Mouse (Mus musculus): Measurements from ENCODE around the gene Mis18a. TPM values are rescaled to one million over a fixed set of nuclear protein-coding genes. Genes with fewer than 3 reads are reported as not detected.

Mis18a gene
- polyA plus RNA-seq, 1 experiment, result 33.2 TPM

DNA sequence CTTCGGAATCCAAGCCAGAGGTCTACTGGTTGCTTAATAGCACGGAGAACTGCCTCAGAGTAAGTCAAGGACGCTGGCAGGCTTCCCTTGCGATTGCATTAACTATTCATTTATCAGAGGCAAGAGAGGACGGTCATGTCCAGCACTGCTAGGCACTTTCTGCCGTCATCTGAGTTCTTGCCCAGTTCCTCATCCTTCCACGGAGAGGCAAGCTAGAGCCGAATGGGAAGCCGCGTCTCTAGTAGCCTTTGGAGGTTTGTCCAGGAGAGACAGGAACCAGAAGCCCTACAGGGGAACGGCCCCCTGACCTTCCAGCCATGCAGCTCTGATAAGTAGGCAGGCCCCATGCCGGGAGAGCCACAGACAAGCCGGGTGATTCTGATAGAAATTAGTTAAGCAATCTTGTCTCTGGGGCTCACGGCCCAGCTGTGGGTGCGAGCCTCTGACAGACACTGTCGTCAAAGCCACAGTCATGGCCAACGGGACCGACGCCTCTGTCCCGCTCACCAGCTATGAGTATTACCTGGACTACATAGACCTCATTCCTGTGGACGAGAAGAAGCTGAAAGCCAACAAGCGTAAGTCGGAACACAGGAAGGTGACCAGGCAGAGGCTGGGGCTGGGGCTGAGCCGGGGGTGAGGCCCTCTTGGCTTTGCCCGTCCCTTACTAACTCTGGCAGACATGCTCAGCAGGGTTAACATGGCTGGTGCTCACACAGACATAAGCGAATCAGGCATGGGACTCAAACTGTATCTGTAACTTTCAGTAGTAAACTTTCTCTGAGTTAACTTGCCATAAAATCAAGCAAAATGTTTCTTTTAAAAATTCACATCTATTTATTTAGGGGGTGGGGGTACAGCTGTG, 11.1 kb upstream of the Mis18a start, which contains the start of gene Mrap:
Gene Mrap (plus strand): TSS at position 116 of the 865 bp plus-strand sequence.
- Histone ChIP-seq H3K9ac (ENCODE audit: low read depth, poor library complexity, severe bottlenecking) (no peak within 1 kb of the TSS), H3K27me3 (ENCODE audit: control insufficient read depth, insufficient read depth, low read length, poor library complexity, severe bottlenecking) (no peaks in the 10 kb centered on the region), H3K4me3 (ENCODE audit: low read depth, low read length) (no peak within 1 kb of the TSS), H3K4me1 (ENCODE audit: control insufficient read depth, insufficient read depth, low read length) (no peaks in the 10 kb centered on the region), H3K9me3 (replicated peaks; ENCODE audit: control insufficient read depth, insufficient read depth, low read length, poor library complexity, severe bottlenecking) (no peaks in the 10 kb centered on the region), H3K36me3 (ENCODE audit: control insufficient read depth, insufficient read depth, low read length, poor library complexity, severe bottlenecking) (no peaks in the 10 kb centered on the region), H3K27ac (ENCODE audit: insufficient read depth, low read length) (no peak within 1 kb of the TSS)
- no peak for TF ChIP-seq EP300 (IDR thresholded peaks at IDR 0.05; ENCODE audit: insufficient read depth, low read depth, low read length)

DNA sequence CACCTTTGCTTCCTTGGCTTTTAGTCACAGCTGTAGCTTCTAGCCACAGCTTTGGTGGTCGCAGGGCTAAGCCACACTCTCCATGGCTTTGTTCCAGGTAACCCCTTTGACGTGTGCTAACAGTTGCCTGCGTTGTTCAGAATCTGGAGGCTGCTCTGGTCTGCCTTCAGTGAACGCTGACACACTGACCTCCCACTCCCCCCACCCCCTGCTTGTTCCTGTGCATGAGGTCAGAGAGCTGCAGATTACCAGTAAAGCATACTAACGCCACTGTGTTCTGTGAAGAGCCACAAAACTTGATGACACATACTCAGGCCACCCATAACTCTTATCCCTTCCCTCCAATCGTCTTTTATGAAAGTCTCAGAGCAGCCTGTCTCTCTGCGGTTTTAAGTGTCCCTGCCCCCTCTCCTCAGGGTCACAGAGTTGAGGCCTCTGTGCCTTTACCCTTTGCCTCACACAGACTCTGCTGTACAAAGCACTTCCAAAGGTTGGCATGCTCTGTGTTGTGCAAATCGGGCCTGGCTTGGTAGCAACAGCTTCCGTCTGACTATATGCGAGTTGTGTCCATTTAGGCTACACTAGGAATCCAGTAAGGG, 9.6 kb upstream of the Mis18a start:
- Histone ChIP-seq H3K27me3 (ENCODE audit: control insufficient read depth, insufficient read depth, low read length, poor library complexity, severe bottlenecking) (no peaks in the 10 kb centered on the region), H3K4me3 (ENCODE audit: low read depth, low read length) (no peak overlapping the region), H3K9ac (ENCODE audit: low read depth, poor library complexity, severe bottlenecking) (no peak overlapping the region), H3K27ac (ENCODE audit: insufficient read depth, low read length) (no peak overlapping the region), H3K4me1 (ENCODE audit: control insufficient read depth, insufficient read depth, low read length) (no peaks in the 10 kb centered on the region), H3K9me3 (replicated peaks; ENCODE audit: control insufficient read depth, insufficient read depth, low read length, poor library complexity, severe bottlenecking) (no peaks in the 10 kb centered on the region), H3K36me3 (ENCODE audit: control insufficient read depth, insufficient read depth, low read length, poor library complexity, severe bottlenecking) (no peaks in the 10 kb centered on the region)
- TF ChIP-seq POLR2A (IDR thresholded peaks at IDR 0.05; ENCODE audit: insufficient read depth, low read length) (no peak), EP300 (IDR thresholded peaks at IDR 0.05; ENCODE audit: insufficient read depth, low read depth, low read length) (no peak), CTCF (IDR thresholded peaks at IDR 0.05; ENCODE audit: low read depth, low read length) (no peak)

DNA sequence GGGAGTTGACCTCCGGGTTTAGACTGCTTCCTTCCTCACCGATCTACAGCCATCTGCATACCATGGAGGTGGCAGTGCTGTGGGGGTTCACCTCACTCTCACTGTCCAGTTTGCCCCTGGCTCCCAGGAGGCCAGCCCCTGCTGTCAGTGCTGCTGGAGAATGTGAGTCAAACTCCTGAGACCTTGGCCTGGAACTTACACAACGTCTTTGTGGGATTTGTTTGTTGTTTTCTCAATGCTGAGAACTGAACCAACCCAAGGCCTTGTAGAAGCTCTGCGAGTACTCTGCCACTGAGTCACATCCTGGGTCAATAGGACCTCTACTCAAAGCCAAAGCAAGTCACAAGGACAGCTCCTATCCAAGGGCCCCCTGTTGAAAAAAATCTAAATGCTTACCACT, 8.4 kb upstream of the Mis18a start:
- 0 out of 2 replicates have a peak, but pooled peaks cover 3% of the 10 kb centered on the region for H3K9me3 ChIP-seq (replicated peaks; ENCODE audit: control insufficient read depth, insufficient read depth, low read length, poor library complexity, severe bottlenecking)
- H3K27me3 ChIP-seq (ENCODE audit: control insufficient read depth, insufficient read depth, low read length, poor library complexity, severe bottlenecking), result no peaks in the 10 kb centered on the region
- no peaks in the 10 kb centered on the region for H3K4me1 ChIP-seq (ENCODE audit: control insufficient read depth, insufficient read depth, low read length)
- no peak overlapping the region for H3K4me3 ChIP-seq (ENCODE audit: low read depth, low read length)
- H3K9ac ChIP-seq (ENCODE audit: low read depth, poor library complexity, severe bottlenecking), result no peak overlapping the region
- no peaks in the 10 kb centered on the region for H3K36me3 ChIP-seq (ENCODE audit: control insufficient read depth, insufficient read depth, low read length, poor library complexity, severe bottlenecking)
- TF ChIP-seq EP300 (IDR thresholded peaks at IDR 0.05; ENCODE audit: insufficient read depth, low read depth, low read length), result no peak
- TF ChIP-seq POLR2A (IDR thresholded peaks at IDR 0.05; ENCODE audit: insufficient read depth, low read length), result no peak
- TF ChIP-seq CTCF (IDR thresholded peaks at IDR 0.05; ENCODE audit: low read depth, low read length), result no peak
- no peak overlapping the region for H3K27ac ChIP-seq (ENCODE audit: insufficient read depth, low read length)

DNA sequence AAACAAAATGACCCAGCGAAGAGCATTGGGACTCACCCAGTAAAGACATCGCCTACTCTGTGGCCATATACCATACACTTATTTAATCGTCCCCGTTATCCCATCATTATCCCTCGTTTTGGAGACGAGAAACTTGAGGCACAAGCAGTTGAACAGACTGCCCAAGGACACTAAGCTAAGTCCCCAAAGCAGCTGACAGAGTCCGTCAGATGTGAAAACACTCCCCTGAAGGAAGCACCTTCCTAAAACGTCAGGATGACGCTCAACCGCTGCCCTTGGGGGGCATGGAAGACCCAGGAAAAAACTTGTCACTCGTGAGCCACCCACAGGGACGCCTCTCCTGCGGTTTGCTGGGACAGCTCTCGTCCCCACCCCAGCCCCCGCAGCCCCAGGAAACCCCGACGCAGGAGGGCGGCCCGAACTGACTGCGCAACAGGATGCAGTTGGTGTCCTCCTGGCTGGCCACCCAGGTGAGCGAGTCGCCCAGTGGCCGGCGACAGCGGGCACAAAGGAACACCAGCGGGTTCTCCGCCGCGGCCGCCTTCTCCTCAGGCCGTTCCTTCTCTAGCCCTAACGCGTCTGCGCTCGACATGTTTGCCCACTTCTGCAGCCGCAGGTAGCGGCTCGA, 490 bp downstream of the Mis18a start:
- Histone ChIP-seq H3K4me1 (ENCODE audit: control insufficient read depth, insufficient read depth, low read length) (no peaks in the 10 kb centered on the region), H3K4me3 (ENCODE audit: low read depth, low read length) (peak overlapping the region; percentile 95), H3K36me3 (ENCODE audit: control insufficient read depth, insufficient read depth, low read length, poor library complexity, severe bottlenecking) (no peaks in the 10 kb centered on the region; the same call in 1 of the 2 replicates), H3K9me3 (replicated peaks; ENCODE audit: control insufficient read depth, insufficient read depth, low read length, poor library complexity, severe bottlenecking) (0 out of 2 replicates have a peak, but pooled peaks cover 3% of the 10 kb centered on the region), H3K9ac (ENCODE audit: low read depth, poor library complexity, severe bottlenecking) (peak overlapping the region; percentile 58), H3K27ac (ENCODE audit: insufficient read depth, low read length) (no peak overlapping the region), H3K27me3 (ENCODE audit: control insufficient read depth, insufficient read depth, low read length, poor library complexity, severe bottlenecking) (no peaks in the 10 kb centered on the region)
- TF ChIP-seq POLR2A (IDR thresholded peaks at IDR 0.05; ENCODE audit: insufficient read depth, low read length), result no peak
- TF ChIP-seq CTCF (IDR thresholded peaks at IDR 0.05; ENCODE audit: low read depth, low read length), result no peak
- TF ChIP-seq EP300 (IDR thresholded peaks at IDR 0.05; ENCODE audit: insufficient read depth, low read depth, low read length), result no peak

DNA sequence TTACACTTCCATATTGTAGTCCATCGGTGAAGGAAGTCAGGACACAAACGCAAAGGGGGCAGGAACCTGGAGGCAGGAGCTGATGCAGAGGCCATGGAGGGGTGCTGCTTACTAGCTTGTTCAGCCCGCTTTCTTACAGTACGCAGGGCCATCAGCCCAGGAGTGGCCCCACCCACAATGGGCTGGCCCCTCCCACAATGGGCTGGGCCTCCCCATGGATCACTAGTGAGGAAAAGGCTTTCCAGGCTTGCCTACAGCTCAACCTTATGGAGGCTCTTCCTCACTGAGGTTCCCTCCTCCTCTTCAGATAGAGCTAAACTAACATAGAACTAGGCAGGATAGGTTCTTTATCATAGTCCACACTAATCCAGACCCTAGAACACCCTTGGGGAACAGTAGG, 3.2 kb downstream of the Mis18a start:
- Histone ChIP-seq H3K9ac (ENCODE audit: low read depth, poor library complexity, severe bottlenecking) (no peak overlapping the region), H3K36me3 (ENCODE audit: control insufficient read depth, insufficient read depth, low read length, poor library complexity, severe bottlenecking) (peaks cover 7% of the 10 kb centered on the region; the same call in 1 of the 2 replicates), H3K27ac (ENCODE audit: insufficient read depth, low read length) (no peak overlapping the region), H3K9me3 (replicated peaks; ENCODE audit: control insufficient read depth, insufficient read depth, low read length, poor library complexity, severe bottlenecking) (no peaks in the 10 kb centered on the region), H3K27me3 (ENCODE audit: control insufficient read depth, insufficient read depth, low read length, poor library complexity, severe bottlenecking) (no peaks in the 10 kb centered on the region), H3K4me1 (ENCODE audit: control insufficient read depth, insufficient read depth, low read length) (no peaks in the 10 kb centered on the region), H3K4me3 (ENCODE audit: low read depth, low read length) (no peak overlapping the region)
- no peak for TF ChIP-seq EP300 (IDR thresholded peaks at IDR 0.05; ENCODE audit: insufficient read depth, low read depth, low read length)
- TF ChIP-seq CTCF (IDR thresholded peaks at IDR 0.05; ENCODE audit: low read depth, low read length), result no peak
- TF ChIP-seq POLR2A (IDR thresholded peaks at IDR 0.05; ENCODE audit: insufficient read depth, low read length), result no peak
